Mouse (Mus musculus): ENCODE results near the gene Il12rb1. TPM values are rescaled to one million over a fixed set of nuclear protein-coding genes. Genes with fewer than 3 reads are reported as not detected.

Il12rb1 gene
- polyA plus RNA-seq, 1 experiment = 1.8 TPM

DNA sequence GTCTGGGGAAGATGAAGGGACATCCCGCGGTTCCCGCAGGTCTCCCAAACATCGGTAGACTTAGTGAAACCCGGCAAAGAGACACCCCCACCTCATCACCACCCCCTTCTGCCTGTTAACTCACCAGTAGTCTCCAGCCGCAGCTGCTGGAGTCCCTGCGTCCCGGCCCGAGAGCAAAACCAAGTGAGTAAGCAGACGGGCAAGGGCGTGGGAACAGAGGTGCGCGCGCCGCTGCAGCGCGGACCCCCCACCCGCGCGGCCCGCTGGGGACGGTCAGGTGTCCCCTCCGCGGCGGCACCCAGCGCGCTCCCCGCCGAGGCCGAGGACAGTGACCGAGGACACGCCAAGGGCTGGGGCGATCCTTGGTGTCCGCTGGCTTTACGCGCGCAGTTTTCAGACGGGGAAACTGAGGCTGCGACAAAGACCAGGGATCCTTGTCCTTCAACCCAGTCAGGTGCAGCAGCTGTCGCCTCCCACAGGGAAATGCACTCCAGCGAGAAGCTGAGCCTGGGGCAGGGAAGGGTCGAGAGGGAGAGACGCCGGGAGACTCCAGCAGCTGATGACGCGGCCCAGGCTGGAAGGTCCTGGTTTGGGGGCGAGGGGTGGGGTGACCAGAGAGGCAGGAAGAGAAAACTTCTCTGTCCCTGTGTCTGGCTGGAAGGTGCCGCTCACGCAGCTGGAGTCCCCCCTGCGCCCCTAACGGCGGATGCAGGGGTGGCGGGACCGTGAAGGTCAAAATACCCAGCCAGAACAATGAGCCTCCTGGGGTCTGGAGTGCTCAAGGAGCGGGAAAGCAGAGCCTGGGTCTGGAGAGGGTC, 54.8 kb downstream of the Il12rb1 start, which contains the start of gene Kcnn1:
Gene Kcnn1 (minus strand): TSS at position 435 of the 818 bp plus-strand sequence.
- H3K27ac ChIP-seq (ENCODE audit: insufficient read depth, low read length) = no peak within 1 kb of the TSS
- DNase-seq = no peak
- WGBS = 1% methylated on average over 55 of the region's 55 CpGs
- TF ChIP-seq CTCF (IDR thresholded peaks at IDR 0.05; ENCODE audit: borderline replicate concordance, insufficient read depth, low read depth, low read length) (no peak), POLR2A (IDR thresholded peaks at IDR 0.05; ENCODE audit: borderline replicate concordance, insufficient read depth, low read length) (no peak)
- H3K4me3 ChIP-seq (replicated peaks; ENCODE audit: insufficient read depth, low read depth, low read length) = peak within 1 kb of the TSS; percentile 33
- H3K27me3 ChIP-seq (ENCODE audit: control insufficient read depth, insufficient read depth, low read length) = peaks cover 1% of the 10 kb centered on the region; the same call in 1 of the 2 replicates
- H3K4me1 ChIP-seq (ENCODE audit: control insufficient read depth, insufficient read depth, low read length) = peaks cover 14% of the 10 kb centered on the region

DNA sequence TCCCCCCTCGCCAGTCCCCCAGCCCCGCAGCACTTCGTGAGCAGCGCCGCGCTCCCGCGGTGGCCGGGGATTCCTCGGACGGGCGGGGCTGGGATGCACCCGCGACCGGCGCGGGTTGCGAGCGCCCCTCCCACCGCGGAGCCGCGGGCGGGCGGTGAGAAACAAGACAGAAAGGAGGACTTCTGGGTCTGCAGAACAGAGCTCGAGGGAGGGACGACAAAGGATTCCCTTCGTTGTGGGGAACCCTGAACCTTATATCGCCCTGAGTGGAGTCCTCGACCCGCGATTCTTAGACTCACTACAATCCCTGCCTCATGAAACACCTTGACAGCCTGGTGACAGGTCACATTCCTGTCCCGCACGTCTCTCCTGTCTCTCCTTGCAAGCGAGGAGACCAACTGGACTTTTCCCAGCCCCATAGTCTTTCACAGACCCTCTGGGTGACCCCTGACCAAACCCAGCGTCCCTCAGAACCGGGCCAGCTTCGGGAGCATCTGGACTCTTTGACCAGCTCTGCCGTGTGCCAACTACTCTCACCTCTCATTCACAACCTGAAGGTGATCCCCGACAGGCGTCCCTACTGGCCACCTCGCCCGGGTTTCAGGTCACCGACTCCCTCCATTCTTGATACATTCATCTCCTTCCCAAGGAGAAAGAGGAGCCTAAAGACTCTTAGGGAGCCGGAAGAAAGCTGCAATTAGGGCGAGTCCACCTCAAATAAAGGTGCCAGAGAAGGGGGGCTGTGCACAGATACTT, 55.9 kb downstream of the Il12rb1 start:
- TF ChIP-seq CTCF (IDR thresholded peaks at IDR 0.05; ENCODE audit: borderline replicate concordance, insufficient read depth, low read depth, low read length) (no peak), POLR2A (IDR thresholded peaks at IDR 0.05; ENCODE audit: borderline replicate concordance, insufficient read depth, low read length) (no peak)
- Histone ChIP-seq H3K27ac (ENCODE audit: insufficient read depth, low read length) (no peak overlapping the region), H3K4me1 (ENCODE audit: control insufficient read depth, insufficient read depth, low read length) (peaks cover 14% of the 10 kb centered on the region), H3K4me3 (replicated peaks; ENCODE audit: insufficient read depth, low read depth, low read length) (peak overlapping the region; percentile 33), H3K27me3 (ENCODE audit: control insufficient read depth, insufficient read depth, low read length) (peaks cover 1% of the 10 kb centered on the region; the same call in 1 of the 2 replicates)
- DNase-seq = no peak
- WGBS = 2% methylated on average over 46 of the region's 46 CpGs

DNA sequence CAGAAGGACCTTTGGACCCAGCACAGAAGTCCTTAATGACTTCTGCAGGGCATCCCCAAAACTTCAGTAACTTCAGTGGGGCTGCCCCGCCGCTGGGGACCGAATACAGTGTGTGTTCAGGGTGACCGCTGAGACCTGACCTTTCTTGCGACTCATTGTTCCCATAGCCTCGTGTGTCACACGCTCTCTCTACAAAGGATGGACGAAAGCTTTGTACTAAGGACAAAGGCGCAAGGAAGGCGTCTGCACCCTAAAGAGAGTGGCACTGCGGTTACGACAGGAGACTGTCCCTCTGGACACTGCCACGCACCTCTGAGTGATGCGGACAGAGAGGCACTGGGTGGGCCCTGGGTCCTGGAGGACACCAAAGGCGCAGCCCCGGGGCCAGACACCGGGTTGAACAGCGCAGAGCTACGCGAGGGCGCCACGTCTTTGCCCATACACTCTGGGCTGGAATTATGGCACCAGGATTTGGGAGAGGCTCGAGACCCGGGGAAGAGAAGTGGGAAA, 56.5 kb downstream of the Il12rb1 start:
- H3K4me1 ChIP-seq (ENCODE audit: control insufficient read depth, insufficient read depth, low read length) = peaks cover 16% of the 10 kb centered on the region

DNA sequence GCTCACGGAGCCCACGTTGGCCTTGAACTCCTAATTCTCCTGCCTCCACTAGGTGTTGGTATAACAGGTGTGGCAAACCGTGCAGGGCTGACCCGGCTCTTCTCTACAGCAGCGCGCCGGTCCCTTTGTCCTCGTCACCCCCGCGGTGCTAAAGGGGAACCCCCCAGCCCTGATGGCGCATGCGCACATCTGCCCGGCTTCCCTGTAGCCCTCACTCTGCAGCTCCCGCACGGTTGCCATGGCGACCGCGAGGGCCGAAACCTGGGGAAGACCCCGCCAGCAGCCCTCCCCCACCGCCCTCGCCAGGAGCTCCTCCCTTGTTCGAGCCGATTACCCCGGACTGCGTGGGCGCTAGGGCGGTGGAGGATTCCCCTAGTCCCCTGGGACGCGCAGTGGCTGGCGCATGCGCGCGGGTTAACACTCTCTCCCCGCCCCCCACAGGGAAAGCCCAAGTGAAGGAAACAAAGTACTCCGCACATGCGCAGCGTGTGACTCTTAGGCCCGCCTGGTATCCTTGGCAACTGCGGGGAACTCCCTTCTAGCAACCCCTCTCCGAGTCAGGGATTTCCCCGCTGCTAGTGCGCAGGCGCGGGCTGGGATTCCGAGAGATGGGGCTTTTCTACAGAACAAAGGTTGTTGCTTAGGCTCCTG, 57.2 kb downstream of the Il12rb1 start:
- peak; percentile 99 for DNase-seq
- Histone ChIP-seq H3K4me3 (replicated peaks; ENCODE audit: insufficient read depth, low read depth, low read length) (peak overlapping the region; percentile 71), H3K27ac (ENCODE audit: insufficient read depth, low read length) (peak overlapping the region; percentile 41), H3K27me3 (ENCODE audit: control insufficient read depth, insufficient read depth, low read length) (peaks cover 1% of the 10 kb centered on the region; the same call in 1 of the 2 replicates), H3K4me1 (ENCODE audit: control insufficient read depth, insufficient read depth, low read length) (peaks cover 18% of the 10 kb centered on the region)
- WGBS = under 1% methylated on average over 46 of the region's 46 CpGs
- TF ChIP-seq CTCF (IDR thresholded peaks at IDR 0.05; ENCODE audit: borderline replicate concordance, insufficient read depth, low read depth, low read length) (no peak), POLR2A (IDR thresholded peaks at IDR 0.05; ENCODE audit: borderline replicate concordance, insufficient read depth, low read length) (peak; percentile 38; the same call in 1 of the 2 replicates)

More for the DNA sequence above, 56.5 kb downstream of the Il12rb1 start:
- WGBS = 5% methylated on average over 24 of the region's 24 CpGs
- peak overlapping the region; percentile 71 for H3K4me3 ChIP-seq (replicated peaks; ENCODE audit: insufficient read depth, low read depth, low read length)
- H3K27ac ChIP-seq (ENCODE audit: insufficient read depth, low read length) = peak overlapping the region; percentile 41
- peak in 1 of 2 experiments; percentile 53 for DNase-seq
- H3K27me3 ChIP-seq (ENCODE audit: control insufficient read depth, insufficient read depth, low read length) = peaks cover 1% of the 10 kb centered on the region; the same call in 1 of the 2 replicates
- TF ChIP-seq CTCF (IDR thresholded peaks at IDR 0.05; ENCODE audit: borderline replicate concordance, insufficient read depth, low read depth, low read length) (no peak), POLR2A (IDR thresholded peaks at IDR 0.05; ENCODE audit: borderline replicate concordance, insufficient read depth, low read length) (no peak)

DNA sequence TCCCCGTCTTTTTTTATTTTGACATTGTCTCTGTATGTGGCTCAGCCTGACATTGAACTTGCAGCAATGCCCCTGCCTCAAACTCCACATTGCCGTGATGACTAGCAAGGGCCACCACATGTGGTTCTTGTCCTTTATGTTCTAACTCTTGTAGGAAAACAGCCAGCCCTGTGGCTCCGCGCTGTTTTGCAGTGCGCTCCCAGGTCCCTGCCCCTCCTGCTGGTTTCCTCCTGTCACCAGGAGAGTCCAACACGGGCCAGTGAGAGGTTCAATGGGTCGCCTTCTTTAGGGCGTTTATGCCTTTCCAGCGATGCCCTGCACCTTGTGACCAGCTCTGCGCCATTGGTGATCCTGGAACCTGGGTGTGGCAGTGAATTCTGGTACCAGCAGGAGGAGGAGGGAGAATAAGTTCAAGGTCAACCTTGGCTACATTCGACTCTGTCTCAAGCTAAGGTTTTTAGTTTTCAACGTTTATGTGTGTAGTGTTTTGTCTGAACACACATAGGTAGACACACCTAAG, 57.8 kb downstream of the Il12rb1 start:
- Histone ChIP-seq H3K27ac (ENCODE audit: insufficient read depth, low read length) (no peak overlapping the region), H3K4me1 (ENCODE audit: control insufficient read depth, insufficient read depth, low read length) (peaks cover 18% of the 10 kb centered on the region), H3K4me3 (replicated peaks; ENCODE audit: insufficient read depth, low read depth, low read length) (peak overlapping the region; percentile 71), H3K27me3 (ENCODE audit: control insufficient read depth, insufficient read depth, low read length) (peaks cover 1% of the 10 kb centered on the region; the same call in 1 of the 2 replicates)
- DNase-seq = no peak
- TF ChIP-seq CTCF (IDR thresholded peaks at IDR 0.05; ENCODE audit: borderline replicate concordance, insufficient read depth, low read depth, low read length) = no peak
- no peak for TF ChIP-seq POLR2A (IDR thresholded peaks at IDR 0.05; ENCODE audit: borderline replicate concordance, insufficient read depth, low read length)
- WGBS = 8% methylated on average over 12 of the region's 12 CpGs

DNA sequence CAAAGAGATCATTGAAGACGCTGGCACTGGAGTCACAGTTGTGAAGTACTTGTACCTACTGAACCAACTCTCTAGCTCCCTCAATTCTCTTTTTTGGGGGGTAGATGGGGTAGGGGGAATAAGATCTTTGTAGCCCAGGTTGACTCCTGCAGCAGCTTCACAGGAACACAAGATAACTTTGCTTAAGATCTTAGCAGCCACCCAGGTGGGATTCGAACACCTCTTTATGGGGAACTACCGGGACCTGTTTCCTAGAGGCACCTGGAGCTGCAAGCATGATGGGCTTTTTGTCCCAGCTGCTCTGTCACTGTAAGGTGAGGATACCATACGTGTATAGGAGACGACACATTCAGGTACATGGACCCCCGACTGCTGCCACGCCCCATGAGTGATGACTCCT, 58.3 kb downstream of the Il12rb1 start:
- Histone ChIP-seq H3K27ac (ENCODE audit: insufficient read depth, low read length) (no peak overlapping the region), H3K4me3 (replicated peaks; ENCODE audit: insufficient read depth, low read depth, low read length) (no peak overlapping the region), H3K27me3 (ENCODE audit: control insufficient read depth, insufficient read depth, low read length) (peaks cover 1% of the 10 kb centered on the region; the same call in 1 of the 2 replicates), H3K4me1 (ENCODE audit: control insufficient read depth, insufficient read depth, low read length) (peaks cover 18% of the 10 kb centered on the region)
- no peak for DNase-seq
- TF ChIP-seq POLR2A (IDR thresholded peaks at IDR 0.05; ENCODE audit: borderline replicate concordance, insufficient read depth, low read length) (no peak), CTCF (IDR thresholded peaks at IDR 0.05; ENCODE audit: borderline replicate concordance, insufficient read depth, low read depth, low read length) (no peak)
- WGBS = 87% methylated on average over 7 of the region's 7 CpGs
